Mouse (Mus musculus) liver, embryonic 15.5 days (tissue): Measurements from ENCODE around the gene Kif22. TPM values are rescaled to one million over a fixed set of nuclear protein-coding genes. Genes with fewer than 3 reads are reported as not detected.

ENCODE experiments used
- ATAC-seq: fragments of 200-750 bp; cut with Nextera tagmentation; 2 replicates; pipeline ENCODE4 v1.8.0; 2017; ENCODE audit warnings: moderate number of reproducible peaks, mild to moderate bottlenecking, moderate library complexity; ENCODE audit not compliant: insufficient read depth
- H3K27ac ChIP-seq: fragments of 300-500 bp; sonication (generic); replicated peaks from 2 replicates; pipeline ENCODE4 v1.5.1; 2015; ENCODE audit warnings: mild to moderate bottlenecking, inconsistent platforms
- H3K27me3 ChIP-seq: fragments of 300-500 bp; sonication (generic); 2 replicates; pipeline ENCODE4 v1.6.1; 2015; ENCODE audit warnings: mild to moderate bottlenecking, inconsistent platforms
- H3K36me3 ChIP-seq: fragments of 300-500 bp; sonication (generic); replicated peaks from 2 replicates; pipeline ENCODE4 v1.6.1; 2015; ENCODE audit warnings: moderate library complexity, mild to moderate bottlenecking, inconsistent platforms
- H3K4me1 ChIP-seq: fragments of 300-500 bp; sonication (generic); replicated peaks from 2 replicates; pipeline ENCODE4 v1.6.1; 2015; ENCODE audit warnings: inconsistent platforms
- H3K4me2 ChIP-seq: fragments of 300-500 bp; sonication (generic); 2 replicates; pipeline ENCODE4 v1.6.1; 2015; ENCODE audit warnings: moderate library complexity, mild to moderate bottlenecking, inconsistent platforms
- H3K4me3 ChIP-seq: fragments of 300-500 bp; sonication (generic); replicated peaks from 2 replicates; pipeline ENCODE4 v1.5.1; 2015; ENCODE audit warnings: mild to moderate bottlenecking, inconsistent platforms
- H3K9ac ChIP-seq: fragments of 300-500 bp; sonication (generic); 2 replicates; pipeline ENCODE4 v1.6.1; 2015; ENCODE audit warnings: moderate library complexity, mild to moderate bottlenecking, inconsistent platforms
- H3K9me3 ChIP-seq: fragments of 300-500 bp; sonication (generic); replicated peaks from 2 replicates; pipeline ENCODE4 v1.6.1; 2016; ENCODE audit warnings: inconsistent platforms
- WGBS: fragments of 180-500 bp; shearing (Covaris S2); methylation state at CpG from one replicate; pipeline ENCODE4 v1.1.7; 2015; ENCODE audit warnings: mixed read lengths; ENCODE audit not compliant: insufficient replicate concordance; 5-methylcytosine and 5-hydroxymethylcytosine counted together
- polyA plus RNA-seq: library from polyadenylated mRNA; unstranded; fragments of >200 nt; fragmentation: Nextera tagmentation; extraction: Ambion mirVana; gene quantifications from 2 replicates; pipeline ENCODE4 v1.2.1, GENCODE M21; 2015

The Kif22 gene
- polyA plus RNA-seq, 1 experiment from 2014 or later = 108 TPM

- H3K4me3 ChIP-seq = no peak overlapping the region
- 79% methylated on average over 6 of the region's 6 CpGs for WGBS
- H3K4me1 ChIP-seq = peaks cover 48% of the 10 kb centered on the region
- H3K4me2 ChIP-seq = no peak overlapping the region
- H3K9me3 ChIP-seq = no peaks in the 10 kb centered on the region
- H3K36me3 ChIP-seq = peaks cover 4% of the 10 kb centered on the region; the same call in 1 of the 2 replicates
- H3K27ac ChIP-seq = no peak overlapping the region; the same call in 1 of the 2 replicates
- no peak for ATAC-seq
- no peaks in the 10 kb centered on the region for H3K27me3 ChIP-seq
- H3K9ac ChIP-seq = no peak overlapping the region
Measured at GRCm38 (mm10) chr7:127007313-127008024, 34.8 kb downstream of the Kif22 start.

DNA sequence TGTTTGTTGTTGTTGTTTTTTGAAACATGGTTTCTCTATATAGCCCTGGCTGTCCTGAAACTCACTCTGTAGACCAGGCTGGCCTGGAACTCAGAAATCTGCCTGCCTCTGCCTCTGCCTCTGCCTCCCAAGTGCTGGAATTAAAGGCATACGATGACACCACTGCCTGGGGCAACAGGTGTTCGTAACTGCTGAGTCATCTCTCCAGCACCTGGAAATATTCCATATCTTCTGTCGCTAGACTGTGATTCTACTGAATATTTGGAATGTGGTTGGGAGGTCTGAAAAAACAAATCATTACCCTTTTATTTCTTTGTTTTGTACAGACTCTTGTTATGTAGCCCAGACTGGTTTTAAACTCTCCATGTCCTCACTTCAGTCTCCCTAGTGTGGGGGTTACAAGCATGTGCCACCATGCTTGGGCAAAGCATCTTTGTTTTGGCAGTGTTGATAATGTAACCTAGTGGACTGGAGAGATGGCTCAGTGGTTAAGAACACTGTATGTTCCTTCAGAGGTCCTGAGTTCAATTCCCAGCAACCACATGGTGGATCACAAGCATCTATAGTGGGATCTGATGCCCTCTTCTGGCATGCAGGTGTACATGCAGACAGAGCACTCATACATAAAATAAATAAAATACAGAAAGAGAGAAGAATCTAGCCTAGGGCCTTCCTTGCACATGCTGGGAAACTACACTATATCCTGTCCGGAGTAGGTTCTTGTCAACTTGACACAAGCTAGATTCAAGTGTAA, 38.0 kb downstream of the Kif22 start:
- Histone ChIP-seq H3K27me3 (no peaks in the 10 kb centered on the region), H3K9ac (no peak overlapping the region), H3K4me1 (peaks cover 30% of the 10 kb centered on the region), H3K27ac (no peak overlapping the region), H3K4me3 (no peak overlapping the region), H3K36me3 (no peaks in the 10 kb centered on the region), H3K4me2 (no peak overlapping the region), H3K9me3 (no peaks in the 10 kb centered on the region)
- WGBS = 77% methylated on average over 4 of the region's 4 CpGs
- no peak for ATAC-seq

DNA sequence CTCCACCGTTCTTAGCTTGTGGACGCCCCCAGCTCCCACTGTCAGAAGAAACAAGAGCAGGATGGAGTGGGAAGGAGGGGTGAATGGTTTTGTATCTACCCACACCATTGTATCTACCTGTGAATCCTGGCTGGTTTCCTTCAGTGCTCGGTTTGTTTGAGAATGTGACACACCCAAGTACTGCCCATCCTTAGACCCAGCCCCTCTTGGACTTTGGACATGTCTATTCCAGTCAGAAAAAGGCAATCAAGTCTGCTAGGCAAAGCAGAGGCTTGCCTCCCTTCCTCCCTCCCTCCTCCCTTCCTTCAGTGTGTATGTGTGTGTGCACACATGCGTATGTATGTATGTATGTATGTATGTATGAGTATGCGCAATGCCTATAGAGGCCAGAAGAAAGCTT, 38.7 kb downstream of the Kif22 start:
- 71% methylated on average over 5 of the region's 5 CpGs for whole genome bisulfite sequencing
- H3K36me3 ChIP-seq = no peaks in the 10 kb centered on the region
- no peak overlapping the region for H3K4me2 ChIP-seq
- H3K27me3 ChIP-seq = no peaks in the 10 kb centered on the region
- no peaks in the 10 kb centered on the region for H3K9me3 ChIP-seq
- H3K4me1 ChIP-seq = peaks cover 24% of the 10 kb centered on the region
- H3K9ac ChIP-seq = no peak overlapping the region
- H3K4me3 ChIP-seq = no peak overlapping the region
- no peak for ATAC-seq
- no peak overlapping the region for H3K27ac ChIP-seq

DNA sequence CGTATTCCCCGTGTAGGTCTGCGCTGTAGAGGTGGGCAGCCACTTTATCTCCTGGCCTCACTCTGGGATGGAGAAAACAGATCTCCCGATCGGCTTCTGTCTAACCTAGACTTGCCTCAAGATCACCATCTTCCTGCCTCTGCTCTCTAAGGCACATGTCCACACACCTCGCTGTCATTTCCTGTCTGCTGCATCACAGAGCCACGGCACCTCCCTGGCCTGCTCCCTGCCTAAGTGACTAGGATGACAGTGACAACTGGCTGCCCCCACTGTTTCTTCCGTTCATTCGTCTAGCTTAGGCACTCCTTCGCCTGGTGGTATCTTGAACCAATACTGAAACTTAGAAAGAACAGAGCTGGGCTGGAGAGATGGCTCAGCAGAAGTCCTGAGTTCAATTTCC, 42.7 kb downstream of the Kif22 start:
- Histone ChIP-seq H3K36me3 (peaks cover 10% of the 10 kb centered on the region), H3K9me3 (no peaks in the 10 kb centered on the region), H3K4me3 (no peak overlapping the region), H3K27me3 (no peaks in the 10 kb centered on the region), H3K27ac (no peak overlapping the region), H3K9ac (no peak overlapping the region), H3K4me1 (no peaks in the 10 kb centered on the region; the same call in 1 of the 2 replicates), H3K4me2 (no peak overlapping the region)
- 47% methylated on average over 10 of the region's 10 CpGs for WGBS
- no peak for ATAC-seq

DNA sequence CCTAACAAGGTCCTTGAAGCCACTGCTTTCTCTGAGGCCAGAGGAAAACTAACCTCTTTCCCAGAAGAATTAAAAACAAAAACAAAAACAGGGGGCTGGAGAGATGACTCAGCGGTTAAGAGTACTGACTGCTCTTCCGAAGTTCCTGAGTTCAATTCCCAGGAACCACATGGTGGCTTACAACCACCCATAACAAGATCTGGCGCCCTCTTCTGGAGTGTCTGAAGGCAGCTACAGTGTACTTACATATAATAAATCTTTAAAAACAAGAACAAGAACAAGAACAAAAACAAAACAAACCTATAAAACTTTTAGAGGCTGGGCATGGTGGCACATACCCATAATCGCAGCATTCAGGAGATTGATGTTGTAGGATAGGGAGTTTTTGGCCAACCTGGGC, 45.8 kb downstream of the Kif22 start:
- Histone ChIP-seq H3K4me1 (no peaks in the 10 kb centered on the region), H3K36me3 (peaks cover 10% of the 10 kb centered on the region), H3K27ac (no peak overlapping the region), H3K4me2 (no peak overlapping the region), H3K4me3 (no peak overlapping the region), H3K9ac (no peak overlapping the region), H3K9me3 (no peaks in the 10 kb centered on the region), H3K27me3 (no peaks in the 10 kb centered on the region)
- WGBS = 73% methylated on average over 4 of the region's 4 CpGs
- ATAC-seq = no peak

- H3K27ac ChIP-seq = no peak overlapping the region
- no peak overlapping the region for H3K9ac ChIP-seq
- no peaks in the 10 kb centered on the region for H3K9me3 ChIP-seq
- H3K36me3 ChIP-seq = no peaks in the 10 kb centered on the region
- no peak for ATAC-seq
- no peaks in the 10 kb centered on the region for H3K27me3 ChIP-seq
- H3K4me2 ChIP-seq = no peak overlapping the region
- H3K4me1 ChIP-seq = no peaks in the 10 kb centered on the region
- WGBS = 65% methylated on average over 8 of the region's 8 CpGs
- no peak overlapping the region for H3K4me3 ChIP-seq
Measured at GRCm38 (mm10) chr7:126988816-126989215, 53.5 kb downstream of the Kif22 start.

- H3K36me3 ChIP-seq = no peaks in the 10 kb centered on the region
- H3K4me1 ChIP-seq = peaks cover 9% of the 10 kb centered on the region; the same call in 1 of the 2 replicates
- no peak overlapping the region for H3K9ac ChIP-seq
- no peaks in the 10 kb centered on the region for H3K27me3 ChIP-seq
- H3K9me3 ChIP-seq = no peaks in the 10 kb centered on the region
- ATAC-seq = no peak
- no peak overlapping the region for H3K4me2 ChIP-seq
- no peak overlapping the region for H3K4me3 ChIP-seq
- H3K27ac ChIP-seq = no peak overlapping the region
- WGBS = 47% methylated on average over 9 of the region's 9 CpGs
Measured at GRCm38 (mm10) chr7:126986319-126986718, 56.0 kb downstream of the Kif22 start.

- Histone ChIP-seq H3K9ac (no peak overlapping the region), H3K27me3 (no peaks in the 10 kb centered on the region), H3K36me3 (peaks cover 8% of the 10 kb centered on the region), H3K4me1 (peaks cover 13% of the 10 kb centered on the region; the same call in 1 of the 2 replicates), H3K27ac (no peak overlapping the region), H3K4me2 (no peak overlapping the region), H3K4me3 (no peak overlapping the region), H3K9me3 (no peaks in the 10 kb centered on the region)
- 52% methylated on average over 10 of the region's 10 CpGs for WGBS
- no peak for ATAC-seq
Measured at GRCm38 (mm10) chr7:126984667-126985444, 57.4 kb downstream of the Kif22 start.

DNA sequence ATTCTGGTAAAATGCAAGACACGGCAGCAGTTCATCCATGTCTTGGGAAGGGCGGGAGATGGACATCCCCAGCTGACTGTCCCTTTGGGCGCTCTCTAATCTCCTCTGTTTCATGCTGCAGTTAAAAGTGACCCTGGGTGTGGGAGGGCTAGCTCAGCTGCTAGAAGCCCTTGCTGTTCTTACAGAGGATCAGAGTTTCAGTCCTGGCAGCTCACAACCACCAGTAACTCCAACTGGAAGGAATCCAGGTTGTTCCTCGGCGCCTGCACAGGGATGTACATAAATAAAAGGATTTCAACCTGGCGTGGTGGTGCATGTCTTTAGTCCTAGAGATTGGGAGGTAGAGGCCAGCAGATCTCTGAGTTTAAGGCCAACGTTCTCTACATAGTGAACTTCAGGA, 59.2 kb downstream of the Kif22 start:
- Histone ChIP-seq H3K4me3 (no peak overlapping the region), H3K4me1 (peaks cover 28% of the 10 kb centered on the region), H3K27me3 (no peaks in the 10 kb centered on the region), H3K9me3 (no peaks in the 10 kb centered on the region), H3K9ac (no peak overlapping the region), H3K36me3 (peaks cover 25% of the 10 kb centered on the region), H3K27ac (no peak overlapping the region), H3K4me2 (no peak overlapping the region)
- no peak for ATAC-seq
- 71% methylated on average over 7 of the region's 7 CpGs for WGBS

DNA sequence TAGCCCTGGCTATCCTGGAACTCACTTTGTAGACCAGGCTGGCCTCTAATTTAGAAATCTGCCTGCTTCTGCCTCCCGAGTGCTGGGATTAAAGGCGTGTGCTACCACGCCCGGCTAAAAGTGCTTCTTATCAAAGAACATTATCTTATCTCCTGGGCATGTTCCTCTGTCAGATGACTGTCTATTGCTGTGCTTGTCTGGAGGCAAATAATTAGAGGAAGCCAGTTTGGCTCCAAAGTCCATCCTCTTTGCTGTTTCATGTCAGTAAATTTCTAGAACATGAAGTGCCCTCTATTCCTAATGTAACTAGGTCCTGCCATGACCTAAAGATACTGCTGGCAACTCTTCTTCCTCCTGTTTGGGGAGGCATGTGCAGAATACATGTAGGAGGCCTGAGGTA, 60.2 kb downstream of the Kif22 start:
- H3K4me2 ChIP-seq = no peak overlapping the region

GRCm38 (mm10) chr7:126981601-126982000, 60.7 kb downstream of the Kif22 start:
- Histone ChIP-seq H3K27me3 (no peaks in the 10 kb centered on the region), H3K9ac (no peak overlapping the region), H3K4me3 (no peak overlapping the region), H3K27ac (no peak overlapping the region), H3K9me3 (no peaks in the 10 kb centered on the region), H3K4me2 (no peak overlapping the region), H3K36me3 (peaks cover 30% of the 10 kb centered on the region), H3K4me1 (peaks cover 41% of the 10 kb centered on the region)
- no peak for ATAC-seq
- WGBS = 75% methylated on average over 2 of the region's 2 CpGs

More for the DNA sequence above, 60.2 kb downstream of the Kif22 start:
- WGBS = 37% methylated on average over 4 of the region's 4 CpGs
- no peak for ATAC-seq
- Histone ChIP-seq H3K9ac (no peak overlapping the region), H3K9me3 (no peaks in the 10 kb centered on the region), H3K4me1 (peaks cover 39% of the 10 kb centered on the region), H3K27ac (no peak overlapping the region), H3K27me3 (no peaks in the 10 kb centered on the region), H3K4me3 (no peak overlapping the region), H3K36me3 (peaks cover 30% of the 10 kb centered on the region)
